Mouse (Mus musculus) cerebral cortex, adult 2 months (tissue): ENCODE results near the gene Snrpd2.

Experiments used
- WGBS: fragments of 180-500 bp; shearing (Covaris S2); methylation state at CpG from one replicate; pipeline ENCODE4 v1.1.7; 2018; 5-methylcytosine and 5-hydroxymethylcytosine counted together

Snrpd2 gene

GRCm38 (mm10) chr7:19151121-19151520 is 1.6 kb downstream of the Snrpd2 start:
- 83% methylated on average over 10 of the region's 10 CpGs for WGBS

DNA sequence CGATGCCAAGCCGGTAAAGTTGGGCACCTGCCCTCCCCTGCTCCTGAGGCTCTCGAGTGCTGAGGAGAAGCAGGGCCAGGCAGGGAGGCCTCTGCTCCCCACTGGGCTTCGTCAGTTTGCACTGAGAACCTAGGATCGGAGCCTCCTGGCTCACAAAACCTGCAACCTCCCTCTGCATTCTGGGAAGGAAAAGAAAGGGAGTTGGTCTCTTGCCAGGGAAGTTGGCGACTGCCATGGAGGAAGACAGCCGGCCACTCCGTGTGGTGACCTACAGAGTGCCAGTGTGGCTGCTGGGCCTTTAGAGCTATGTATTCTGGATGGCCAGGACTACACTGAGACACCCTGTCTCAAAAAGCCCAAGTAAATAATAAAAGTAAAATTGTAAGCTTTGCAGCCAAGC is 5.3 kb downstream of the Snrpd2 start:
- WGBS = 58% methylated on average over 8 of the region's 8 CpGs

DNA sequence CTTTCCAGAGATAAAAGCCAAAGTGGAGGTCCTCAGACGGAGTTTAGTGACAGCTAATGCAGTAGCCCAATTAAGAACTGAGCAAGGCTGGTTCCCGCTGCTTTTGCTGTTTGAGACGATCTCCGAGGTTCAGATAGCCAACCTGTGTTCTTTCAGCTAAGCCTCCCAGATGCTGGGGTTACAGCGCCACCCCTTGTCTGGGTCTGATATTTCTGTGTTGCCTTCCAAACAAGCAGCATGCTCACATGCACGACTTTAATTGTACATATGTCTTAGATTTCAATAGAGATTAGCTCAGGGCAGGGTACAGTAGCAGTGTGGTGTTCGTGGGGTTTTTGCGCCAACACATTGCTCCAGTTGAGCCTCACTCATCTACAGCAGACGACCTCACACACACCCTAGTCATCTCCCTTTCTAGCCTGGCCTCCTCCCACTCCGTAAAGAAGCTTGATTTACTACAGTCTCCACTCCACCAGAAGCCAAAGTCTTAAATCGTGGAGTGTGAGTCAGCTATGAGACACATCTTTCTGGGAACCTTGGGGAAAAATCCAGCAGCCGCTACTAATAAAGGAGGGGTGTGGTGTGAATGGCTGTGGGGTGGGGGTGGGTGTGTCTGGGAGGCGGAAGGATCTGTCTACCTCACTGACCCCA is 6.4 kb downstream of the Snrpd2 start:
- 39% methylated on average over 13 of the region's 13 CpGs for WGBS

- 5% methylated on average over 30 of the region's 30 CpGs for WGBS
Measured at GRCm38 (mm10) chr7:19157160-19157800, 7.8 kb downstream of the Snrpd2 start.

DNA sequence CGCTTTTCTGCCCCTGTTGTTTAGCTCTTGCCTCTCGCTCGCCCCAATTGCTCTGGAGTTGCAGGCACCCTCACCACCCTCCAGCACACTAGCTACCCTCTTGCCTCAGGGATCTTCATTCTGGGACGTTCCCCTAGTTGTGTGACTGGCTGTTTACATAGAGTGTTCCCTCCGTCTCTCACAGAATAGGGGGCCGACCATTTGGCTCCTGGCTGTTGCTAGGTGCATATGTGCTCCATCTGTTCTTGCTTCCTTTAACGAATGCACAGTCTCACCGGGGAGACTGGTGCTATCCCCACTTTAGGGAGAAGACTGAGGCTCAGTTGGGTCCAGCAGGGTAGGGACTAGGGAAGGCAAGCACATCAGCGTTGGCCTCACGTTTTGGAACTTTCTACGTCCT is 9.1 kb downstream of the Snrpd2 start:
- WGBS = 57% methylated on average over 11 of the region's 11 CpGs

GRCm38 (mm10) chr7:19159411-19159810 is 9.9 kb downstream of the Snrpd2 start:
- WGBS = 26% methylated on average over 18 of the region's 18 CpGs

- WGBS = 3% methylated on average over 19 of the region's 20 CpGs
Measured at GRCm38 (mm10) chr7:19160115-19160514, 10.6 kb downstream of the Snrpd2 start.

- WGBS = 84% methylated on average over 7 of the region's 7 CpGs
Measured at GRCm38 (mm10) chr7:19162928-19163327, 13.4 kb downstream of the Snrpd2 start.

GRCm38 (mm10) chr7:19163752-19164151 is 14.2 kb downstream of the Snrpd2 start:
- 66% methylated on average over 12 of the region's 12 CpGs for WGBS

DNA sequence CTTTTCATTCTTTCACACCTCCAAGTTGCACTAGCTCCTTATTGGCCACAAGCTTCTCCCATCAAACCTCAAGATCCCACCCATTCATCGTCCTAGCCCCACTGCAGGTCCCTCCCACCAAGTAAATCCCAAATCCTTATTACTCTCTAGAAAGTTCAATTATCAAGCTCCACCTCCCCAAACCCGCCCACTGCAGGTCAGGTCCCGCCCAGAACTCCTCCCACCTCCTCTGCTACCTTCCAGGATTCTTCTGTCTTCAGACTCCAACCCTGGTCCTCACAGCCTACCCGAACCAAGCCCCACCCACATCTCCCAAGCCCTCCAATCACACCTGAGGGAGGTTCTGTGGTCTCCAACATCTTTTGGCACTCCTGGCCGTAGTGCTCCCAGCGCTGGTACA is 14.7 kb downstream of the Snrpd2 start:
- WGBS = 15% methylated on average over 6 of the region's 6 CpGs

DNA sequence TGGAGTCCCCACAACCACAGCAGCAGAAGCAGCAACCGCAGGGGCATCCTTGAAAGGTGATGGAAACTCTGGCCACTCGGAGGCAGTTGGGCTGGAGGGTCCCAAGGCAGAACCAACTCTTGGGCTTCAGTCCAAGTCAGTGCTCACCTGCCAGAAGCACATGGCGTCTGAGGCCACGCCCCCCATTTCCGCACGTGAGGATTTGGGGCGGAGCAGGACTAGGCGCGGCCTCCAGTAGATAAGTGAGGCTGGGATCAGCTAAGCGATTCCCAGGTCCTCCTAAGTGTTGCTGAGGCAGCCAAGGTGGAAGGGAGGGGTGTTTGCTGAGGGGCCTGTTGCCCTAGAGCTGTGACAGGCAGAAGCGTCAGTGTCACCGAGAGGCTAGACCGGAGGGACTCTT is 15.5 kb downstream of the Snrpd2 start:
- 37% methylated on average over 13 of the region's 13 CpGs for WGBS

- WGBS = 19% methylated on average over 14 of the region's 14 CpGs
Measured at GRCm38 (mm10) chr7:19165656-19166423, 16.3 kb downstream of the Snrpd2 start, which contains the start of gene Gipr. Gene Gipr (minus strand): TSS chr7:19166127.

GRCm38 (mm10) chr7:19166990-19167389 is 17.5 kb downstream of the Snrpd2 start:
- 86% methylated on average over 3 of the region's 3 CpGs for WGBS

GRCm38 (mm10) chr7:19169506-19169905 is 20.0 kb downstream of the Snrpd2 start:
- WGBS = 41% methylated on average over 10 of the region's 10 CpGs

DNA sequence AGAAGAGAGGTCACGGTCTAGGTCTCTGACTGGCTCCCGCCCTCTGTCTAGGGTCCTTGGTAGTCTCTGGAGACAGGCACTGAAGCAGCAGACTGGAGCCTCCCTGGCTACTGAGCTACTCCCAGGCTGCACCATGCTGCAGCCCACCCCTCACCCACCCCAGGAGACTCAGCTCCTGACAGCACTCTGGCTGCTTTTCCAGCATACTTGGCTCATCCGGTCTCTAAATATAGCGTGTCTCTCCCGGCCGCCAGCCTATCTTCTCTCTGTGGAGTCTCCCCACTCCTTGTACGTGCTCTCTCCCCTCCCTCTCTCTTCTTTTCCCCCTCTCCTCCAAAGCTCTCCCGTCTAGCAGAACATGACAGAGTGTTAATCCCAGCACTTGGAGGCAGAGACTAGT is 20.6 kb downstream of the Snrpd2 start:
- 17% methylated on average over 8 of the region's 8 CpGs for WGBS

- 33% methylated on average over 8 of the region's 8 CpGs for WGBS
Measured at GRCm38 (mm10) chr7:19171831-19172230, 22.3 kb downstream of the Snrpd2 start.

DNA sequence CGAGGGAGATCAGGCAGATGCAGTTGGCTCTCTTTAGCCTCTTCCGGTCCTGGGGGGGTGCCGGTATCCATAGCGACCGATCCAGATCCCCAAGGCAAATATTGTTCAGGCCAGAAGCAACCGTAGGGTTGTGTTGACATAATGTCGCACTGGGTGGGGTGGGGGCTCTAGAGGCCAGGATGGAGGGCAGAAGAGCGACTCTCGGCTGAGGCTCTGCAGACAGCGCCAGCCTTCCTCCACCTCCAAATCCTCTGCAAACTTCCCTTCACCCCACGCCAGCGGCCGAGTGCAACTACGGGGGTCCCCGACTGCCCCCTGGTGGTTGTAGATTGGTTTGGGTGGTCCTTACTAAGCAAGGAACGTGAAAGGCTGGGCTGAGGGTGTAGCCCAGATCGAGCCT is 23.4 kb downstream of the Snrpd2 start:
- under 1% methylated on average over 17 of the region's 17 CpGs for WGBS

DNA sequence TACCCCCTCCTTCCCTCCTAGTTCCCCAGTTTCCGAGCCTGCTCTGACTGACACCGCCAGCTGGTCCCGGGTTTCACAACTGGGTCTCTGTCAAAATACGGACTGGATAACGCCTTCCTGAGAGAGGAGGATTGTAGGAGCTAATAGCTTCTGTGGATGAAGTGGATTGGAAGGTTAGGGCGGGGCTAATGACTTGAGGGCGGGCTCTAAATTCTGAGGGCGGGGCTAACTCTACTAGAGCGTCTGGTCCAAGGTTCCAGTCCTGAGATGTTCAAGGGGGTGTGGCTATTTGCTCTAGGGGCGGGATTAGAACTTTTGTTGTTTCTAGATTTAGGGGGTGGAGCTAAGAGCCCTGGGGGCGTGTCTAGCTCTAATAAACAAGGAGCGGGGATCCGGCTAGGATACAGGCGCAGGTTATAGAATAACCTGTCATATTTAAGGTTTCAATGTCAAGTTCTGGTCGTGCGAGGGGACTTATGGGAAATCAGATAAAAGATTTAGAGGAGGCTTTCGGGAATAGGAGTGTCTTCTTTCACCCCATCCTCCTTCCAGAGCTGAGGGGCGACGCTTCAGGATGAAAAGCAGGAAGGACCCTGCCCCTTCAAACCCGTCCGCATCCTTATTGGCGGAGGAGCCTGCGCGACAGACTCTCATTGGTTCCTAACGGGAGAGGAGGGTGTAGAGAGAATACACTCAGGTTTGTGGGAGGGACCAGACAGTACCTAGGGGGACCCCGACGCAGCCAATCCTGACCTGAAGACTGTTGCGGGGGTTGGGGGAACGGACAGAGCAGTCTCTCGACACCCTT is 26.4 kb downstream of the Snrpd2 start, which contains the start of gene Eml2:
Gene Eml2 (plus strand): TSS at position 714 of the 808 bp plus-strand sequence.
- WGBS = 3% methylated on average over 30 of the region's 30 CpGs

- 2% methylated on average over 21 of the region's 21 CpGs for WGBS
Measured at GRCm38 (mm10) chr7:19176516-19176947, 27.0 kb downstream of the Snrpd2 start.

GRCm38 (mm10) chr7:19177216-19177615 is 27.7 kb downstream of the Snrpd2 start:
- WGBS = 32% methylated on average over 7 of the region's 7 CpGs

DNA sequence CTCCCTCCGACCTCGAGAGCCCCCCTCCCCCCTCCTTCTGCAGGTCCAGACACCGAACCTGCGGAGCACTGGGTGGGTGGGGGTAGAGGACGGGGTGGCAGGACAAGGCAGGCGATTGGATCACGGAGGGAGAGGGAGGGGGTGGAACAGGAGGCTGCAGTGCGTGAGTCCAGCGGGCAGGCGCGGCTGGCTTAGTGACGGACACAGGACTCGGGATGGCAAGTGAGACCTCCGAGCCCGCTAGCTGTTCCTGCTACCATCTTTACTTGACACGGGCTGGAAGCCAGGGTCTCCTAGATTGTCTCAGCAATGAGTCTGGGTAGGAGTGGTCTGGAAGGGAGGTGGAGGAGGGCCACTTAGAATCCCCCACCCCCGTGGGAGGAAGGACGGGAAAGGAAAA is 28.5 kb downstream of the Snrpd2 start:
- 6% methylated on average over 18 of the region's 18 CpGs for WGBS
